Mouse (Mus musculus): ENCODE measurements around the gene Chd2. TPM values are rescaled to one million over a fixed set of nuclear protein-coding genes. Genes with fewer than 3 reads are reported as not detected.

Chd2 gene
- total RNA-seq, 1 experiment, result 46.6 TPM

DNA sequence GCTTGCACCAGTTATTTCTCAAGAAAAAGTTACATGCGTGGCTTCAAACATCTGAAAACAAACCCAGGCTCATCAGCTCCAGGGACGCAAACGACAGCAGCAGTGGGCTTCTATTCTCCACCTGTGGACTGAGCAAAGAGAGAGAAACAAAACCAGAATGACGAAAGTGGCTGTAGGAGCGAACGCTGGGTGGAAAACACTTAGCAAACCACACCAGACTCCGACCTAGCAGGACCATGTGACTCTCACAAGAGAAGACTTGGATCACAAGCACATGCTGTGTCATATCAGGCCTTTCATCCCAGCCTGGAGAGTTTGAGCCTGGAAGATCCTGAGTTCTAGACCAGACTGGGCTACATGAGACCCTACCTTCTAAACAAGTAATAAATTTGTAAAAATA lies 41.8 kb upstream of the Chd2 start:
- Histone ChIP-seq H3K27ac (ENCODE audit: insufficient read depth, low read depth, low read length, poor library complexity, severe bottlenecking) (no peak overlapping the region), H3K9ac (ENCODE audit: insufficient read depth, low read depth, low read length, poor library complexity, severe bottlenecking) (no peak overlapping the region), H3K4me1 (ENCODE audit: control insufficient read depth in 2 of 2, insufficient read depth in 2 of 2, low read length in 2 of 2, poor library complexity in 1 of 2) (peaks cover 2 to 21% of the 10 kb centered on the region in 2 experiments; a peak in 3 of 4 replicates), H3K4me3 (ENCODE audit: insufficient read depth in 1 of 2, low read depth in 1 of 2, low read length in 2 of 2, poor library complexity in 1 of 2, severe bottlenecking in 1 of 2) (no peak overlapping the region), H3K36me3 (ENCODE audit: control insufficient read depth, insufficient read depth, low read length, poor library complexity, severe bottlenecking) (no peaks in the 10 kb centered on the region), H3K9me3 (ENCODE audit: control insufficient read depth, insufficient read depth, low read depth, low read length) (no peaks in the 10 kb centered on the region)
- in situ Hi-C loops (cut with MboI; ENCODE audit: low sequenced_read_pairs in 2 of 2, unreplicated experiment in 2 of 2), result no loop called here
- no peak for DNase-seq (ENCODE audit: low read depth, low spot score)
- no peak for TF ChIP-seq HCFC1 (IDR thresholded peaks at IDR 0.05; ENCODE audit: borderline replicate concordance, insufficient read depth, low read length)
- no peak for TF ChIP-seq ZC3H11A (IDR thresholded peaks at IDR 0.05; ENCODE audit: borderline replicate concordance, low read depth, low read length)
- no peak for TF ChIP-seq MAFK (IDR thresholded peaks at IDR 0.05; ENCODE audit: insufficient read depth, low read depth, low read length)

DNA sequence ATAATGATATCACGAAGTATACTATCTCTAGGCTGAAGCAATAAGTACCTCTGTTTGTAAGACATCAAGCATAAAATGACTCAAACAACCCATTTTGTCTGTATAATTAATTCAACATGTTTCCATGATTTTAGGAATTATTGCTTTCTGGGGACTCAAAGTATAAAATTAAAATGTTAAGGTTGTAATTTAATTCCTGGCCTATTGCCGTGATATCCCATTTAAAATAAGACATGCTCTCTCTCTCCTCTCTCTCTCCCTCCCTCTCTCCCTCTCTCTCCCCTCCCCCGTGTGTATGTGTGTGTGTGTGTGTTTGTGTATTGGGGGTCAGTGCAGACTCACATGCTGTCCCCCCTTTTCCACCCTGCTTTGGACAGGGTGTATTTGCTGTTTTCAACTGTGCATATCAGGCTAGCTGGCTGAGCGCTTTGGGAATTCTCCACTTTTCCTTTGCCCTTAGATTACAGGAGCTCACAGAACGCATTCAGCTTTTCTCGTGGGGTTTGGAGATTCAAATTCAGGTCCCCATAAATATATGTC lies 40.3 kb upstream of the Chd2 start:
- no peak for TF ChIP-seq ZC3H11A (IDR thresholded peaks at IDR 0.05; ENCODE audit: borderline replicate concordance, low read depth, low read length)
- TF ChIP-seq HCFC1 (IDR thresholded peaks at IDR 0.05; ENCODE audit: borderline replicate concordance, insufficient read depth, low read length), result no peak
- no peak for TF ChIP-seq ZNF384 (IDR thresholded peaks at IDR 0.05; ENCODE audit: low read depth, low read length)
- TF ChIP-seq CHD2 (IDR thresholded peaks at IDR 0.05; ENCODE audit: low read depth, low read length), result no peak
- no peak for TF ChIP-seq MAFK (IDR thresholded peaks at IDR 0.05; ENCODE audit: insufficient read depth, low read depth, low read length)
- Histone ChIP-seq H3K4me3 (ENCODE audit: insufficient read depth in 1 of 2, low read depth in 1 of 2, low read length in 2 of 2, poor library complexity in 1 of 2, severe bottlenecking in 1 of 2) (no peak overlapping the region), H3K27ac (ENCODE audit: insufficient read depth, low read depth, low read length, poor library complexity, severe bottlenecking) (no peak overlapping the region), H3K4me1 (ENCODE audit: control insufficient read depth in 2 of 2, insufficient read depth in 2 of 2, low read length in 2 of 2, poor library complexity in 1 of 2) (peaks cover 2 to 16% of the 10 kb centered on the region in 2 experiments; a peak in 3 of 4 replicates), H3K9ac (ENCODE audit: insufficient read depth, low read depth, low read length, poor library complexity, severe bottlenecking) (no peak overlapping the region), H3K36me3 (ENCODE audit: control insufficient read depth, insufficient read depth, low read length, poor library complexity, severe bottlenecking) (no peaks in the 10 kb centered on the region), H3K9me3 (ENCODE audit: control insufficient read depth, insufficient read depth, low read depth, low read length) (no peaks in the 10 kb centered on the region)
- in situ Hi-C loops (cut with MboI; ENCODE audit: low sequenced_read_pairs in 2 of 2, unreplicated experiment in 2 of 2), result no loop called here
- no peak for DNase-seq (ENCODE audit: low read depth, low spot score)

DNA sequence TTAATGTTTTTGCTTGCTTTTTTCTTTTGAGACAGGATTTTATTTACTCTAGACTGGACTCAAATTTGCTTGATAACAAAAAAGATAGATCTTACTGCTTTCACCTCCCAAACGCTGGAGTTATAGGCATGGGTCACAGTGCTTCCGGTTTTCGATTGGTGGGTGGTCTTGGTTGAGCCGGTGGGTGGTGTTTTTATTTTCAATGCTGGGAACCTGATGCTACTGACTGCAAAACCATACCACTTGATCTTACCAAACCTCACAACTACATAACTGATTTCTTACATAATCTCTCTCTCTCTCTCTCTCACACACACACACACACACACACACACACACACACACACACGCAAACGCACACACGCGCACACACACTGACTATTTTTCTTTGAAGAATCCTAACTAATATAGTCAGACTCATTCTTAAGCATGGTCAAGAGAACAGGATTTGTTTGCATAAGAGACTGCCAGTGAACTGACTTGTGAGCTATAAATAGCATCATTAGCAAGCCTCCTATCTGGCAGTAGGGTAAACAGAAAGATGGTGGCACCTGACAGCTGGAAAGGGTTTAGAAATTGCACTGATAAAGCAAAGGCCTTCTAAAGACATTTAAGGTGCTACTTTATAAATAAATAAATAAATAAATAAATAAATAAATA lies 37.6 kb upstream of the Chd2 start:
- no peak overlapping the region for H3K4me3 ChIP-seq (ENCODE audit: insufficient read depth in 1 of 2, low read depth in 1 of 2, low read length in 2 of 2, poor library complexity in 1 of 2, severe bottlenecking in 1 of 2)

DNA sequence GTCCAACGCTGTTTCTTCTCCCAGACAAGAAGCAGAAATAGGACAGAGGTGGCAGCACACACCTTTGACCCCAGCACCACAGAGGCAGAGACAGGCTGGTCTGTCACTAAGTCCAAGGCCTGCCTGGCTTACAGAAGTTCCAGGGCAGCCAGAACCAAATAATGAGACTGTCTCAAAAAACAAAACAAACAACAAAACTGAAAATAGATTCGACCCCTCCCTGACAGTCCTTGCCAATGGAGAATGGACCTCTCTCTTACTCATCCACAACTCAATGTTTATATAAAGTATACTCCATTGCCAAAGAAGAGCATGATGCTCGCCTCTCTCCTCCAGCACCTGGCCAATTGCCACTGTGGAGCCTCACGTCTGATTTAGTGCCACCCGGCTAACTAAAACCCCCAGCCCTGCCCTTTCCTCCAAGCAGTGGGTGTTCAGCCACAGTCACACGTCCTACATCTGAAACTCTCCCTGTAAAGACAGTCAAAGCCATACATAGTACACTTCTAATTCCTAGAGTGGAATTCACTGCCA lies 36.3 kb upstream of the Chd2 start:
- in situ Hi-C loops (cut with MboI; ENCODE audit: low sequenced_read_pairs in 2 of 2, unreplicated experiment in 2 of 2), result no loop called here
- Histone ChIP-seq H3K9me3 (ENCODE audit: control insufficient read depth, insufficient read depth, low read depth, low read length) (no peaks in the 10 kb centered on the region), H3K4me3 (ENCODE audit: insufficient read depth in 1 of 2, low read depth in 1 of 2, low read length in 2 of 2, poor library complexity in 1 of 2, severe bottlenecking in 1 of 2) (no peak overlapping the region), H3K27ac (ENCODE audit: insufficient read depth, low read depth, low read length, poor library complexity, severe bottlenecking) (no peak overlapping the region), H3K4me1 (ENCODE audit: control insufficient read depth in 2 of 2, insufficient read depth in 2 of 2, low read length in 2 of 2, poor library complexity in 1 of 2) (peaks cover 2 to 5% of the 10 kb centered on the region in 2 experiments; a peak in 2 of 4 replicates), H3K9ac (ENCODE audit: insufficient read depth, low read depth, low read length, poor library complexity, severe bottlenecking) (no peak overlapping the region), H3K36me3 (ENCODE audit: control insufficient read depth, insufficient read depth, low read length, poor library complexity, severe bottlenecking) (no peaks in the 10 kb centered on the region)
- TF ChIP-seq HCFC1 (IDR thresholded peaks at IDR 0.05; ENCODE audit: borderline replicate concordance, insufficient read depth, low read length), result no peak
- DNase-seq (ENCODE audit: low read depth, low spot score), result no peak

More for the DNA sequence above, 37.6 kb upstream of the Chd2 start:
- H3K9ac ChIP-seq (ENCODE audit: insufficient read depth, low read depth, low read length, poor library complexity, severe bottlenecking), result no peak overlapping the region
- peaks cover 2 to 5% of the 10 kb centered on the region in 2 experiments; a peak in 2 of 4 replicates for H3K4me1 ChIP-seq (ENCODE audit: control insufficient read depth in 2 of 2, insufficient read depth in 2 of 2, low read length in 2 of 2, poor library complexity in 1 of 2)
- H3K27ac ChIP-seq (ENCODE audit: insufficient read depth, low read depth, low read length, poor library complexity, severe bottlenecking), result no peak overlapping the region
- no peaks in the 10 kb centered on the region for H3K36me3 ChIP-seq (ENCODE audit: control insufficient read depth, insufficient read depth, low read length, poor library complexity, severe bottlenecking)
- no peak for DNase-seq (ENCODE audit: low read depth, low spot score)
- TF ChIP-seq MAFK (IDR thresholded peaks at IDR 0.05; ENCODE audit: insufficient read depth, low read depth, low read length), result no peak
- no peaks in the 10 kb centered on the region for H3K9me3 ChIP-seq (ENCODE audit: control insufficient read depth, insufficient read depth, low read depth, low read length)
- in situ Hi-C loops (cut with MboI; ENCODE audit: low sequenced_read_pairs in 2 of 2, unreplicated experiment in 2 of 2), result no loop called here
